Comparison of ENCODE assay signal across 9 mouse cellular contexts in genomic region chr9:86682844-86683243, GRCm38 (mm10). TPM values are rescaled to one million over a fixed set of nuclear protein-coding genes. Genes with fewer than 3 reads are reported as not detected.
A peak's percentile ranks its signal among the peaks of the same experiment; 100 is the strongest.
DNase-seq lines count a peak whose midpoint lies in the region; ATAC-seq and TF ChIP-seq lines count a peak whose summit lies in the region.
"Had no signal": no experiment of that assay in that cellular context is flagged by ENCODE, and none has a peak within 500 bp of the region (broad histone marks: within the 10 kb centered on the region; RNA-seq: fewer than 3 reads in every experiment).

No protein-coding gene starts in this region.

- H3K4me3 ChIP-seq in midbrain, embryonic 12.5 days = no peak overlapping the region
- H3K4me3 ChIP-seq in midbrain, embryonic 11.5 days (ENCODE audit: low read depth, low read length) = no peak overlapping the region
- no peak overlapping the region for H3K4me3 ChIP-seq in forebrain, embryonic 16.5 days (replicated peaks; ENCODE audit: low read length)
- H3K4me3 ChIP-seq in limb, embryonic 14.5 days (replicated peaks; ENCODE audit: low read length) = no peak overlapping the region

- TF ChIP-seq POLR2A in limb, embryonic 14.5 days (IDR thresholded peaks at IDR 0.05; ENCODE audit: borderline replicate concordance, extremely low read depth, insufficient read depth, insufficient read length) = no peak

- H3K36me3 ChIP-seq in midbrain, embryonic 12.5 days = no peaks in the 10 kb centered on the region
- no peaks in the 10 kb centered on the region for H3K36me3 ChIP-seq in midbrain, embryonic 11.5 days (ENCODE audit: control insufficient read depth, insufficient read depth, low read length)
- no peaks in the 10 kb centered on the region for H3K36me3 ChIP-seq in forebrain, embryonic 16.5 days (ENCODE audit: control insufficient read depth, insufficient read depth)
- H3K36me3 ChIP-seq in limb, embryonic 14.5 days (ENCODE audit: control insufficient read depth, insufficient read depth, low read length) = 0 out of 2 replicates have a peak, but pooled peaks cover 2% of the 10 kb centered on the region

- H3K4me1 ChIP-seq in midbrain, embryonic 12.5 days = 0 out of 2 replicates have a peak, but pooled peaks cover 4% of the 10 kb centered on the region
- no peaks in the 10 kb centered on the region for H3K4me1 ChIP-seq in midbrain, embryonic 11.5 days (ENCODE audit: control insufficient read depth, insufficient read depth, low read length)
- 0 out of 2 replicates have a peak, but pooled peaks cover 3% of the 10 kb centered on the region for H3K4me1 ChIP-seq in forebrain, embryonic 16.5 days (replicated peaks; ENCODE audit: control insufficient read depth, insufficient read depth, low read length)
- H3K4me1 ChIP-seq in limb, embryonic 14.5 days (ENCODE audit: control insufficient read depth, insufficient read depth, low read length) = 0 out of 2 replicates have a peak, but pooled peaks cover 5% of the 10 kb centered on the region

- H3K27me3 ChIP-seq in midbrain, embryonic 12.5 days = no peaks in the 10 kb centered on the region
- no peaks in the 10 kb centered on the region for H3K27me3 ChIP-seq in midbrain, embryonic 11.5 days (ENCODE audit: control insufficient read depth, insufficient read depth, low read length)
- no peaks in the 10 kb centered on the region for H3K27me3 ChIP-seq in forebrain, embryonic 16.5 days (replicated peaks; ENCODE audit: control insufficient read depth, insufficient read depth, low read length)
- H3K27me3 ChIP-seq in limb, embryonic 14.5 days (ENCODE audit: control insufficient read depth, insufficient read depth, low read length) = no peaks in the 10 kb centered on the region

- DNase-seq in heart, adult 11 months = peak; percentile 42
- DNase-seq in heart, postnatal 4 days = no peak
- DNase-seq in midbrain, embryonic 11.5 days (ENCODE audit: low spot score, missing footprints) = no peak
- peak; percentile 76 for DNase-seq in limb, embryonic 14.5 days (ENCODE audit: low spot score)
- DNase-seq in ovary, adult 18-20 months (ENCODE audit: low spot score) = no peak
- DNase-seq: cerebellum, adult 8-10 months; heart, postnatal 36 days had no signal

- WGBS in midbrain, embryonic 12.5 days = 61% methylated on average over 6 of the region's 6 CpGs
- 70% methylated on average over 6 of the region's 6 CpGs for WGBS in midbrain, embryonic 11.5 days
- 47% methylated on average over 6 of the region's 6 CpGs for WGBS in forebrain, embryonic 16.5 days
- 35% methylated on average over 6 of the region's 6 CpGs for WGBS in limb, embryonic 14.5 days

- H3K27ac ChIP-seq in midbrain, embryonic 12.5 days (replicated peaks) = no peak overlapping the region
- no peak overlapping the region for H3K27ac ChIP-seq in midbrain, embryonic 11.5 days (ENCODE audit: low read depth, low read length)
- no peak overlapping the region for H3K27ac ChIP-seq in forebrain, embryonic 16.5 days (ENCODE audit: low read length)
- 0 out of 2 replicates have a peak overlapping the region, but pooled peaks have one; percentile 9 for H3K27ac ChIP-seq in limb, embryonic 14.5 days (replicated peaks; ENCODE audit: low read depth, low read length)

- no peaks in the 10 kb centered on the region for H3K9me3 ChIP-seq in midbrain, embryonic 12.5 days
- H3K9me3 ChIP-seq in midbrain, embryonic 11.5 days (ENCODE audit: control insufficient read depth, low read length) = no peaks in the 10 kb centered on the region
- no peaks in the 10 kb centered on the region for H3K9me3 ChIP-seq in forebrain, embryonic 16.5 days (ENCODE audit: control insufficient read depth, low read length)
- no peaks in the 10 kb centered on the region for H3K9me3 ChIP-seq in limb, embryonic 14.5 days (ENCODE audit: control insufficient read depth, low read length)

- 0 out of 2 replicates have a peak, but pooled peaks have one; percentile 35 for ATAC-seq in midbrain, embryonic 12.5 days (ENCODE audit: low FRiP score, low read depth)
- ATAC-seq in midbrain, embryonic 11.5 days (ENCODE audit: low FRiP score) = no peak
- peak; percentile 76 for ATAC-seq in forebrain, embryonic 16.5 days
- peak; percentile 71 for ATAC-seq in limb, embryonic 14.5 days (ENCODE audit: low FRiP score, low read depth)

- H3K9ac ChIP-seq in midbrain, embryonic 12.5 days (replicated peaks) = no peak overlapping the region
- no peak overlapping the region for H3K9ac ChIP-seq in midbrain, embryonic 11.5 days (ENCODE audit: low read length)
- no peak overlapping the region for H3K9ac ChIP-seq in forebrain, embryonic 16.5 days (replicated peaks; ENCODE audit: low read depth, low read length)
- no peak overlapping the region for H3K9ac ChIP-seq in limb, embryonic 14.5 days (ENCODE audit: low read depth, low read length, severe bottlenecking)

- no peak overlapping the region for H3K4me2 ChIP-seq in midbrain, embryonic 12.5 days (replicated peaks)
- no peak overlapping the region for H3K4me2 ChIP-seq in midbrain, embryonic 11.5 days
- H3K4me2 ChIP-seq in forebrain, embryonic 16.5 days (ENCODE audit: low read length) = no peak overlapping the region
- no peak overlapping the region for H3K4me2 ChIP-seq in limb, embryonic 14.5 days (replicated peaks; ENCODE audit: low read depth, low read length, severe bottlenecking)

RNA-seq across cellular contexts. Expression of gene Me1, which starts 12.9 kb away (rescaled TPM):
- 10 to 100 TPM; 42.5 to 46.4 TPM for total RNA-seq in heart, postnatal 4 days (2021)
- 17.1 TPM in 2 replicates for polyA plus RNA-seq in midbrain, embryonic 12.5 days (2016; fragmentation: Nextera tagmentation; extraction: Ambion mirVana)
- polyA plus RNA-seq in midbrain, embryonic 11.5 days (2014; fragmentation: Nextera tagmentation; extraction: Ambion mirVana) = 14.3 and 16.1 TPM in 2 replicates
- 21.5 and 22.7 TPM in 2 replicates for polyA plus RNA-seq in forebrain, embryonic 16.5 days (2015; fragmentation: Nextera tagmentation; extraction: Ambion mirVana)
- 17.7 and 21.1 TPM in 2 replicates for polyA plus RNA-seq in limb, embryonic 14.5 days (2012; rRNA removed)
- 23.5 and 26.9 TPM in 2 replicates for polyA plus RNA-seq in limb, embryonic 14.5 days (2014; fragmentation: Nextera tagmentation; extraction: Ambion mirVana)

Comparison
In these comparisons a context has a peak if more than half of its experiments do, and no peak if none do; other contexts are left out.
1. DNase-seq: peak in heart, adult 11 months (single experiment) and limb, embryonic 14.5 days (single experiment); none in heart, postnatal 4 days (single experiment), midbrain, embryonic 11.5 days (single experiment) and ovary, adult 18-20 months (single experiment).